8 mouse cellular contexts compared by ENCODE assay signal in genomic region chr19:38015180-38015872, GRCm38 (mm10). TPM values are rescaled to one million over a fixed set of nuclear protein-coding genes. Genes with fewer than 3 reads are reported as not detected.
A peak's percentile ranks its signal among the peaks of the same experiment; 100 is the strongest.
DNase-seq lines count a peak whose midpoint lies in the region; ATAC-seq and TF ChIP-seq lines count a peak whose summit lies in the region.

No protein-coding gene starts in this region.

- H3K27me3 ChIP-seq in MEL (ENCODE audit: control insufficient read depth in 1 of 2, insufficient read depth in 2 of 2, low read length in 2 of 2), result no peaks in the 10 kb centered on the region
- no peaks in the 10 kb centered on the region for H3K27me3 ChIP-seq in intestine, embryonic 14.5 days (replicated peaks; ENCODE audit: control insufficient read depth, insufficient read depth, low read length)

- H3K9ac ChIP-seq in MEL (ENCODE audit: control insufficient read depth, low read depth, low read length, poor library complexity, severe bottlenecking), result no peak overlapping the region
- no peak overlapping the region for H3K9ac ChIP-seq in intestine, embryonic 14.5 days (ENCODE audit: low read length)

- no peak for TF ChIP-seq RAD21 in MEL (IDR thresholded peaks at IDR 0.05; ENCODE audit: low read depth, low read length)

- WGBS in intestine, embryonic 14.5 days, result 7% methylated on average over 1 of the region's 1 CpGs

- H3K36me3 ChIP-seq in MEL (ENCODE audit: control insufficient read depth in 1 of 2, insufficient read depth in 2 of 2, low read length in 2 of 2), result no peaks in the 10 kb centered on the region
- no peaks in the 10 kb centered on the region for H3K36me3 ChIP-seq in intestine, embryonic 14.5 days (ENCODE audit: control insufficient read depth, insufficient read depth, low read length)

- no peak overlapping the region for H3K4me2 ChIP-seq in intestine, embryonic 14.5 days (ENCODE audit: low read length)

- no peaks in the 10 kb centered on the region for H3K9me3 ChIP-seq in MEL (replicated peaks; ENCODE audit: insufficient read depth, low read length)
- no peaks in the 10 kb centered on the region for H3K9me3 ChIP-seq in intestine, embryonic 14.5 days (ENCODE audit: control insufficient read depth, low read length)

- ATAC-seq in intestine, embryonic 14.5 days (replicated peaks; ENCODE audit: low FRiP score, low TSS enrichment, low read depth), result peak; percentile 95
- peak; percentile 80 for ATAC-seq in megakaryocyte progenitor cell, adult 5-6 weeks (replicated peaks; ENCODE audit: poor library complexity)

- TF ChIP-seq EP300 in MEL (IDR thresholded peaks at IDR 0.05; ENCODE audit: low read depth in 1 of 2, low read length in 2 of 2), result no peak

- TF ChIP-seq CTCF in MEL (IDR thresholded peaks at IDR 0.05 in 2 of 3, conservative IDR thresholded peaks at IDR 0.05 in 1 of 3; ENCODE audit: control insufficient read depth in 1 of 3, insufficient read depth in 1 of 3, low read depth in 2 of 3, low read length in 3 of 3, poor library complexity in 1 of 3, severe bottlenecking in 1 of 3), result no peak
- no peak for TF ChIP-seq CTCF in left cerebral cortex, adult 2 months (IDR thresholded peaks at IDR 0.05)

- intact Hi-C loops in left cerebral cortex, adult 2 months (cut with DNase I), result no loop called here

- DNase-seq in MEL (ENCODE audit: low read depth, low spot score), result peak; percentile 21
- DNase-seq in embryo, embryonic 10 days (ENCODE audit: low spot score), result peak; percentile 78
- peak; percentile 34 for DNase-seq in gastrocnemius, postnatal 10 days
- no peak for DNase-seq in intestine, embryonic 14.5 days (ENCODE audit: low spot score)
- DNase-seq in left cerebral cortex, adult 2 months (ENCODE audit: extremely low spot score in 1 of 2, low spot score in 2 of 2), result peak; percentile 42 to 48
- DNase-seq in skeletal muscle tissue, adult 2 months (ENCODE audit: low read depth, low spot score), result peak; percentile 90
- no peak for DNase-seq in thymus, adult 18-20 months

- H3K4me1 ChIP-seq in MEL (ENCODE audit: control insufficient read depth in 1 of 2, insufficient read depth in 2 of 2, low read length in 2 of 2), result no peaks in the 10 kb centered on the region
- H3K4me1 ChIP-seq in intestine, embryonic 14.5 days (replicated peaks; ENCODE audit: control insufficient read depth, insufficient read depth, low read length), result 0 out of 2 replicates have a peak, but pooled peaks cover 4% of the 10 kb centered on the region

- no peak overlapping the region for H3K27ac ChIP-seq in MEL (ENCODE audit: control insufficient read depth, low read depth, low read length)
- H3K27ac ChIP-seq in intestine, embryonic 14.5 days (ENCODE audit: low read depth), result no peak overlapping the region; the same call in 1 of the 2 replicates
- peak overlapping the region; percentile 66 for H3K27ac ChIP-seq in left cerebral cortex, adult 2 months

- TF ChIP-seq POLR2A in MEL (IDR thresholded peaks at IDR 0.05; ENCODE audit: control insufficient read depth in 1 of 2, insufficient read depth in 1 of 2, low read depth in 1 of 2, low read length in 2 of 2, poor library complexity in 1 of 2), result no peak

- no peak overlapping the region for H3K4me3 ChIP-seq in MEL (ENCODE audit: control insufficient read depth in 1 of 2, insufficient read depth in 1 of 2, low read depth in 2 of 2, low read length in 2 of 2)
- no peak overlapping the region for H3K4me3 ChIP-seq in intestine, embryonic 14.5 days (ENCODE audit: low read depth, low read length)
- H3K4me3 ChIP-seq in left cerebral cortex, adult 2 months, result no peak overlapping the region

- no peaks in the 10 kb centered on the region for H3K79me2 ChIP-seq in MEL (ENCODE audit: control insufficient read depth, insufficient read depth, low read length, poor library complexity)

TF ChIP-seq in MEL, 35 proteins besides CTCF, POLR2A, EP300 and RAD21:
- no peak for TF ChIP-seq GABPA (IDR thresholded peaks at IDR 0.05; ENCODE audit: low read depth, low read length)
- no peak for TF ChIP-seq MYB (IDR thresholded peaks at IDR 0.05; ENCODE audit: low read depth, low read length)
- TF ChIP-seq KAT2A (conservative IDR thresholded peaks at IDR 0.05; ENCODE audit: low read depth, low read length), result no peak
- no peak for TF ChIP-seq CHD1 (IDR thresholded peaks at IDR 0.05; ENCODE audit: low read depth, low read length)
- TF ChIP-seq SMC3 (IDR thresholded peaks at IDR 0.05; ENCODE audit: low read depth, low read length), result no peak
- no peak for TF ChIP-seq ELF1 (IDR thresholded peaks at IDR 0.05; ENCODE audit: low read depth, low read length)
- TF ChIP-seq ETS1 (IDR thresholded peaks at IDR 0.05; ENCODE audit: low read depth, low read length), result no peak
- no peak for TF ChIP-seq UBTF (IDR thresholded peaks at IDR 0.05; ENCODE audit: borderline replicate concordance, insufficient read depth, low read depth, low read length)
- TF ChIP-seq MEF2A (IDR thresholded peaks at IDR 0.05; ENCODE audit: extremely low read depth, insufficient replicate concordance, low read depth, low read length, poor library complexity, severe bottlenecking), result no peak
- no peak for TF ChIP-seq POLR2AphosphoS2 (IDR thresholded peaks at IDR 0.05; ENCODE audit: low read length)
- no peak for TF ChIP-seq MAFK (IDR thresholded peaks at IDR 0.05; ENCODE audit: borderline replicate concordance, low read depth, low read length)
- no peak for TF ChIP-seq TBP (IDR thresholded peaks at IDR 0.05; ENCODE audit: low read depth, low read length)
TF ChIP-seq in MEL: peak in this region for 0.

RNA-seq across cellular contexts. Expression of gene Myof, which starts 28.1 kb away (rescaled TPM):
- 0.04 TPM in 1 of 2 replicates, not detected in the other for total RNA-seq in MEL (2012; rRNA removed)
- polyA plus RNA-seq in MEL (2012; ENCODE audit: insufficient read depth in 1 of 2, insufficient read length in 2 of 2, low read depth in 1 of 2, low replicate concordance in 2 of 2, missing spikeins in 1 of 2), result not detected
- 10 to 100 TPM in 1 of 2 experiments, 1 to 10 TPM in 1; 8.0 to 14.2 TPM for total RNA-seq in gastrocnemius, postnatal 10 days (2021)
- polyA plus RNA-seq in intestine, embryonic 14.5 days (2014; fragmentation: Nextera tagmentation; extraction: Ambion mirVana), result 16.7 and 17.9 TPM in 2 replicates
- total RNA-seq in left cerebral cortex, adult 2 months (2021), result 1 to 10 TPM; 4.0 to 8.0 TPM
- total RNA-seq in megakaryocyte progenitor cell, adult 5-6 weeks (2015), result 3.1 and 3.5 TPM in 2 replicates
- 0.71 and 1.6 TPM in 2 replicates for total RNA-seq in megakaryocyte progenitor cell, adult 5-6 weeks (2017)

RNA-seq across cellular contexts. Expression of gene Cep55, which starts 39.5 kb away (rescaled TPM):
- 11.1 and 14.4 TPM in 2 replicates for total RNA-seq in MEL (2012; rRNA removed)
- 10 to 100 TPM in 1 of 2 experiments, not detected in 1; 17.1 TPM for polyA plus RNA-seq in MEL (2012; ENCODE audit: insufficient read depth in 1 of 2, insufficient read length in 2 of 2, low read depth in 1 of 2, low replicate concordance in 2 of 2, missing spikeins in 1 of 2)
- 1 to 10 TPM; 3.7 to 4.5 TPM for total RNA-seq in gastrocnemius, postnatal 10 days (2021)
- 31.3 and 32.8 TPM in 2 replicates for polyA plus RNA-seq in intestine, embryonic 14.5 days (2014; fragmentation: Nextera tagmentation; extraction: Ambion mirVana)
- under 1 TPM; 0.35 to 0.38 TPM for total RNA-seq in left cerebral cortex, adult 2 months (2021)
- 46.9 and 58.5 TPM in 2 replicates for total RNA-seq in megakaryocyte progenitor cell, adult 5-6 weeks (2015)
- 52.4 and 56.9 TPM in 2 replicates for total RNA-seq in megakaryocyte progenitor cell, adult 5-6 weeks (2017)

Comparison
In these comparisons a context has a peak if more than half of its experiments do, and no peak if none do; other contexts are left out.
1. DNase-seq: peak in MEL (single experiment), embryo, embryonic 10 days (single experiment), gastrocnemius, postnatal 10 days (single experiment), left cerebral cortex, adult 2 months (2 of 2) and skeletal muscle tissue, adult 2 months (single experiment); none in intestine, embryonic 14.5 days (single experiment) and thymus, adult 18-20 months (0 of 2).